Mouse (Mus musculus): Measurements from ENCODE around the gene Tmprss9. TPM values are rescaled to one million over a fixed set of nuclear protein-coding genes. Genes with fewer than 3 reads are reported as not detected.

Tmprss9 gene
- polyA plus RNA-seq, 1 experiment from 2014 or later: not detected

GRCm38 (mm10) chr10:80831136-80831535 is 40.5 kb upstream of the Tmprss9 start:
- Histone ChIP-seq H3K4me3 (ENCODE audit: low read depth, low read length) (no peak overlapping the region), H3K4me1 (replicated peaks; ENCODE audit: control insufficient read depth, insufficient read depth, low read length) (peaks cover 7% of the 10 kb centered on the region; the same call in 1 of the 2 replicates), H3K9me3 (ENCODE audit: control insufficient read depth) (no peaks in the 10 kb centered on the region), H3K4me2 (replicated peaks; ENCODE audit: low read depth) (peak overlapping the region; percentile 32; the same call in 1 of the 2 replicates), H3K9ac (ENCODE audit: low read depth, low read length) (no peak overlapping the region), H3K27me3 (replicated peaks; ENCODE audit: control insufficient read depth, insufficient read depth, low read length) (peaks cover 27% of the 10 kb centered on the region), H3K36me3 (ENCODE audit: control insufficient read depth, insufficient read depth) (peaks cover 18% of the 10 kb centered on the region), H3K27ac (ENCODE audit: low read depth, low read length) (0 out of 2 replicates have a peak overlapping the region, but pooled peaks have one; percentile 8)
- TF ChIP-seq CTCF (IDR thresholded peaks at IDR 0.05; ENCODE audit: low read depth): no peak
- WGBS: 3% methylated on average over 9 of the region's 9 CpGs
- peak; percentile 11; the same call in 1 of the 2 replicates for ATAC-seq

- WGBS: 76% methylated on average over 7 of the region's 7 CpGs
- Histone ChIP-seq H3K36me3 (ENCODE audit: control insufficient read depth, insufficient read depth) (peaks cover 18% of the 10 kb centered on the region), H3K27me3 (replicated peaks; ENCODE audit: control insufficient read depth, insufficient read depth, low read length) (peaks cover 36% of the 10 kb centered on the region), H3K4me3 (ENCODE audit: low read depth, low read length) (no peak overlapping the region), H3K27ac (ENCODE audit: low read depth, low read length) (no peak overlapping the region), H3K9ac (ENCODE audit: low read depth, low read length) (no peak overlapping the region), H3K4me1 (replicated peaks; ENCODE audit: control insufficient read depth, insufficient read depth, low read length) (peaks cover 7% of the 10 kb centered on the region; the same call in 1 of the 2 replicates), H3K4me2 (replicated peaks; ENCODE audit: low read depth) (no peak overlapping the region), H3K9me3 (ENCODE audit: control insufficient read depth) (no peaks in the 10 kb centered on the region)
- TF ChIP-seq CTCF (IDR thresholded peaks at IDR 0.05; ENCODE audit: low read depth): no peak
- ATAC-seq: no peak
Observed at GRCm38 (mm10) chr10:80832818-80833217, 38.8 kb upstream of the Tmprss9 start.

- no peak overlapping the region for H3K4me2 ChIP-seq (replicated peaks; ENCODE audit: low read depth)
- H3K36me3 ChIP-seq (ENCODE audit: control insufficient read depth, insufficient read depth): no peaks in the 10 kb centered on the region
- H3K9me3 ChIP-seq (ENCODE audit: control insufficient read depth): no peaks in the 10 kb centered on the region
- H3K27me3 ChIP-seq (replicated peaks; ENCODE audit: control insufficient read depth, insufficient read depth, low read length): peaks cover 36% of the 10 kb centered on the region
- no peak for ATAC-seq
- 53% methylated on average over 30 of the region's 30 CpGs for WGBS
- 0 out of 2 replicates have a peak, but pooled peaks cover 3% of the 10 kb centered on the region for H3K4me1 ChIP-seq (replicated peaks; ENCODE audit: control insufficient read depth, insufficient read depth, low read length)
- no peak overlapping the region for H3K9ac ChIP-seq (ENCODE audit: low read depth, low read length)
- TF ChIP-seq CTCF (IDR thresholded peaks at IDR 0.05; ENCODE audit: low read depth): no peak
- H3K27ac ChIP-seq (ENCODE audit: low read depth, low read length): no peak overlapping the region
- H3K4me3 ChIP-seq (ENCODE audit: low read depth, low read length): no peak overlapping the region
Observed at GRCm38 (mm10) chr10:80835617-80836016, 36.0 kb upstream of the Tmprss9 start.

- H3K36me3 ChIP-seq (ENCODE audit: control insufficient read depth, insufficient read depth): no peaks in the 10 kb centered on the region
- H3K9me3 ChIP-seq (ENCODE audit: control insufficient read depth): no peaks in the 10 kb centered on the region
- TF ChIP-seq CTCF (IDR thresholded peaks at IDR 0.05; ENCODE audit: low read depth): no peak
- H3K4me3 ChIP-seq (ENCODE audit: low read depth, low read length): no peak overlapping the region
- WGBS: 56% methylated on average over 7 of the region's 7 CpGs
- no peaks in the 10 kb centered on the region for H3K4me1 ChIP-seq (replicated peaks; ENCODE audit: control insufficient read depth, insufficient read depth, low read length)
- H3K27ac ChIP-seq (ENCODE audit: low read depth, low read length): no peak overlapping the region
- peaks cover 39% of the 10 kb centered on the region for H3K27me3 ChIP-seq (replicated peaks; ENCODE audit: control insufficient read depth, insufficient read depth, low read length)
- ATAC-seq: no peak
- H3K4me2 ChIP-seq (replicated peaks; ENCODE audit: low read depth): no peak overlapping the region
- no peak overlapping the region for H3K9ac ChIP-seq (ENCODE audit: low read depth, low read length)
Observed at GRCm38 (mm10) chr10:80836949-80837379, 34.7 kb upstream of the Tmprss9 start.

GRCm38 (mm10) chr10:80837827-80838226 is 33.8 kb upstream of the Tmprss9 start:
- H3K4me3 ChIP-seq (ENCODE audit: low read depth, low read length): no peak overlapping the region
- no peak overlapping the region for H3K27ac ChIP-seq (ENCODE audit: low read depth, low read length)
- no peak overlapping the region for H3K4me2 ChIP-seq (replicated peaks; ENCODE audit: low read depth)
- no peaks in the 10 kb centered on the region for H3K36me3 ChIP-seq (ENCODE audit: control insufficient read depth, insufficient read depth)
- peaks cover 45% of the 10 kb centered on the region for H3K27me3 ChIP-seq (replicated peaks; ENCODE audit: control insufficient read depth, insufficient read depth, low read length)
- no peak for ATAC-seq
- H3K4me1 ChIP-seq (replicated peaks; ENCODE audit: control insufficient read depth, insufficient read depth, low read length): no peaks in the 10 kb centered on the region
- H3K9ac ChIP-seq (ENCODE audit: low read depth, low read length): no peak overlapping the region
- H3K9me3 ChIP-seq (ENCODE audit: control insufficient read depth): no peaks in the 10 kb centered on the region
- 12% methylated on average over 2 of the region's 2 CpGs for WGBS
- TF ChIP-seq CTCF (IDR thresholded peaks at IDR 0.05; ENCODE audit: low read depth): no peak

GRCm38 (mm10) chr10:80838346-80838912 is 33.2 kb upstream of the Tmprss9 start:
- Histone ChIP-seq H3K4me1 (replicated peaks; ENCODE audit: control insufficient read depth, insufficient read depth, low read length) (no peaks in the 10 kb centered on the region), H3K36me3 (ENCODE audit: control insufficient read depth, insufficient read depth) (no peaks in the 10 kb centered on the region), H3K4me3 (ENCODE audit: low read depth, low read length) (no peak overlapping the region), H3K27ac (ENCODE audit: low read depth, low read length) (no peak overlapping the region), H3K9ac (ENCODE audit: low read depth, low read length) (no peak overlapping the region), H3K4me2 (replicated peaks; ENCODE audit: low read depth) (no peak overlapping the region), H3K27me3 (replicated peaks; ENCODE audit: control insufficient read depth, insufficient read depth, low read length) (peaks cover 50% of the 10 kb centered on the region), H3K9me3 (ENCODE audit: control insufficient read depth) (no peaks in the 10 kb centered on the region)
- WGBS: 70% methylated on average over 2 of the region's 2 CpGs
- no peak for ATAC-seq
- TF ChIP-seq CTCF (IDR thresholded peaks at IDR 0.05; ENCODE audit: low read depth): no peak
